Mouse (Mus musculus): ENCODE measurements around the gene Tfpi.
"Not testable (repeated sequence)": the region's sequence is repeated elsewhere in the genome, so short reads cannot be mapped to it uniquely, and the experiment has no call there.

Gene Tfpi

GRCm38 (mm10) chr2:84389075-84389474 lies 87.5 kb downstream of the Tfpi start:
- no peak for DNase-seq (ENCODE audit: low spot score in 2 of 2)

- DNase-seq (ENCODE audit: low spot score in 2 of 2): not testable (repeated sequence)
These were observed 88.0 kb downstream of the Tfpi start for GRCm38 (mm10) chr2:84388537-84388936.

GRCm38 (mm10) chr2:84388023-84388416 lies 88.6 kb downstream of the Tfpi start:
- DNase-seq (ENCODE audit: low spot score in 2 of 2): no peak

GRCm38 (mm10) chr2:84387394-84388022 lies 89.1 kb downstream of the Tfpi start:
- DNase-seq (ENCODE audit: low spot score in 2 of 2): peak in 1 of 2 experiments; percentile 5

- DNase-seq (ENCODE audit: low spot score in 2 of 2): no peak
These were observed 89.8 kb downstream of the Tfpi start for GRCm38 (mm10) chr2:84386563-84387393.

GRCm38 (mm10) chr2:84384911-84385693 lies 91.5 kb downstream of the Tfpi start:
- DNase-seq (ENCODE audit: low spot score in 2 of 2): no peak

- DNase-seq (ENCODE audit: low spot score in 2 of 2): no peak
These were observed 92.7 kb downstream of the Tfpi start for GRCm38 (mm10) chr2:84383828-84384227.

All from urinary bladder, adult 18-20 months (tissue).